Mouse (Mus musculus): ENCODE data around the gene 2310030G06Rik.

2310030G06Rik gene

GRCm38 (mm10) chr9:50742261-50742660, 4.1 kb downstream of the 2310030G06Rik start:
- no peak for DNase-seq

- DNase-seq: no peak
Observed at GRCm38 (mm10) chr9:50740867-50741784, 5.2 kb downstream of the 2310030G06Rik start.

- peak; percentile 80 for DNase-seq
Observed at GRCm38 (mm10) chr9:50738914-50739870, 7.1 kb downstream of the 2310030G06Rik start, which contains the start of gene Dixdc1. Dixdc1 (minus strand) TSS chr9:50739517.

GRCm38 (mm10) chr9:50734989-50735388, 11.3 kb downstream of the 2310030G06Rik start:
- peak; percentile 21 for DNase-seq

GRCm38 (mm10) chr9:50732560-50732959, 13.8 kb downstream of the 2310030G06Rik start:
- no peak for DNase-seq

GRCm38 (mm10) chr9:50729600-50729999, 16.7 kb downstream of the 2310030G06Rik start:
- no peak for DNase-seq

- peak; percentile 71 for DNase-seq
Observed at GRCm38 (mm10) chr9:50727925-50728651, 18.2 kb downstream of the 2310030G06Rik start.

GRCm38 (mm10) chr9:50727171-50727924, 19.0 kb downstream of the 2310030G06Rik start:
- no peak for DNase-seq

GRCm38 (mm10) chr9:50725921-50726590, 20.3 kb downstream of the 2310030G06Rik start:
- DNase-seq: no peak

- DNase-seq: no peak
Observed at GRCm38 (mm10) chr9:50724661-50725330, 21.5 kb downstream of the 2310030G06Rik start.

- DNase-seq: no peak
Observed at GRCm38 (mm10) chr9:50724147-50724546, 22.2 kb downstream of the 2310030G06Rik start.

- DNase-seq: no peak
Observed at GRCm38 (mm10) chr9:50723406-50723805, 22.9 kb downstream of the 2310030G06Rik start.

- DNase-seq: no peak
Observed at GRCm38 (mm10) chr9:50722451-50722911, 23.9 kb downstream of the 2310030G06Rik start.

- no peak for DNase-seq
Observed at GRCm38 (mm10) chr9:50721061-50721460, 25.3 kb downstream of the 2310030G06Rik start.

GRCm38 (mm10) chr9:50718878-50719277, 27.5 kb downstream of the 2310030G06Rik start:
- DNase-seq: no peak

- no peak for DNase-seq
Observed at GRCm38 (mm10) chr9:50714188-50714587, 32.1 kb downstream of the 2310030G06Rik start.

- no peak for DNase-seq
Observed at GRCm38 (mm10) chr9:50711337-50711736, 35.0 kb downstream of the 2310030G06Rik start.

- peak; percentile 50 for DNase-seq
Observed at GRCm38 (mm10) chr9:50709108-50709507, 37.2 kb downstream of the 2310030G06Rik start.

- no peak for DNase-seq
Observed at GRCm38 (mm10) chr9:50704907-50705306, 41.4 kb downstream of the 2310030G06Rik start.

GRCm38 (mm10) chr9:50700921-50701691, 45.2 kb downstream of the 2310030G06Rik start:
- DNase-seq: no peak

All from thymus, postnatal 4 days (tissue).